Mouse (Mus musculus): ENCODE data around the gene Ccnd3. TPM values are rescaled to one million over a fixed set of nuclear protein-coding genes. Genes with fewer than 3 reads are reported as not detected.
A peak's percentile ranks its signal among the peaks of the same experiment; 100 is the strongest.
"Not testable (repeated sequence)": the region's sequence is repeated elsewhere in the genome, so short reads cannot be mapped to it uniquely, and the experiment has no call there.

Gene Ccnd3
- total RNA-seq, 1 experiment from 2014 or later: 248 TPM

DNA sequence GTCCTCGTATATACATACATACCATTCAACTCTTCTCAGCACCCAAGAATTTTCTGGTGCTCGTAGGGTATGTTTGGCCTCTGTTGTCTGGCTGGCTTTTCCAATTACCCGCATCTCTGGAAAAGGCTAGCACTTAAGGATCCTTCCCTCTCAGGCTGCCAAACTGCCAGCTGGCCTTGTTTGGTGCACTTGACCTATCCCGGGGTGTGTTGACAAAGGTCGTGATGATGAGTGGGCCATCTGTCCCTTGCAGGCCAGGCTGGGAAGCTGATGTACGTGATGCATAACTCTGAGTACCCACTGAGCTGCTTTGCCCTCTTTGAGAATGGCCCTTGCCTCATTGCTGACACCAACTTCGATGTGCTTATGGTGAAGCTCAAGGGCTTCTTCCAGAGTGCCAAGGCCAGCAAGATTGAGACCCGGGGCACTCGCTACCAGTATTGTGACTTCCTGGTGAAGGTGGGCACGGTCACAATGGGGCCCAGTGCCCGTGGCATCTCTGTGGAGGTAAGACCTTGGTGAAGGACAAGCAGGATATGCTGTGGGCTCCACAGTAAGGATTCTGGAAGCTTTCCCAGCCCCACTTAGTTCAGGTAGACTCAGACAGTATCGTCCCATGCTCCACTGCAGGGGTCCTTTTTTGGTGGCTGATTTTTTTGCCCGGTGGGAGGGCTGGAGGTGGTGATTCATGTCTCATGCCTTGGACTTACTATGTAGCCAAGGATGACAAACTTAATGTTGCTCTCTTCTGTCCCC lies 113.9 kb downstream of the Ccnd3 start:
- DNase-seq: no peak

DNA sequence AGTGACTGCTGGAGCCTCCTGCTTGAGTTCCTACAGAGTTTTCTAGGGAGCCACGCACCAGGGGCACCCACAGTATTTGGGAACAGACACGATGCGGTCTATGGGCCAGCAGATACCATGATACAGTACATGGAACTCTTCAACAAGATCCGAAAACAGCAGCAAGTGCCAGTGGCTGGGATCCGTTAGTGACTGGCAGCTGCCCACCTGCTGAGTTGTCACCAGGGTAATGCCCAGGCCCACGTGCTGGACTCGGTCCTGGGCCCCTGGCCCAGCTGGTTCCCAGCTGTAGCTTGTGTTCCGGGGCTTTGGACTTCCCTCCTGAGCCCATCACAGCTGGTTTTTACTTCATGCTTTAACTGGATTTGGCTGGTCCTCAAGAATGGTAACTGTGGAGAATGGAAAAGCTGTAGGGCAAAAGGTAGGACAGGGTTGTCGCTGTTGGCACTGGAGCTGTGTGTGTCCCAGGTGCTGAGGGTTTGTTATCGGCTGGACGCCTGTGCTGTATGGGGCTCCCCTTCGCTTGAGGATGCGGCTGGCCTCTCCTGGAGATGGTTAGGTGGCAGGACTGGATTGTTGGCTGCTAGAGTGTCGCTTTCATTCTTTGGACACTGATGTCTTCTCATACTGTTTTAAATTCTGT lies 118.2 kb downstream of the Ccnd3 start:
- no peak for DNase-seq

DNA sequence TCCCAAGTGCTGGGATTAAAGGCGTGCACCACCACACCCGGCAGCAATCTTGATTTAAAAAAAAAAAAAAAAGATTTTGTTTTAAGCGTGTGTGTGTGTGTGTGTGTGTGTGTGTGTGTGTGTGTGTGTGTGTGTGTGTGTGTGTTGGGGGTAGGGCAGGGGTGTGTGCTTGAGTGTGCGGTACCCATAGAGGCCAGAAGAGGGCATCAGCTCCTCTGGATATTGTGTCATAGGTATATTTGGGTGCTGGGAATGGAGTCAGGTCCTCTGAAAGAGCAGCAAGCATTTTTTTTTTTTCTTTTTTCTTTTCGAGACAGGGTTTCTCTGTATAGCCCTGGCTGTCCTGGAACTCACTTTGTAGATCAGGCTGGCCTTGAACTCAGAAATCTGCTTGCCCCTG lies 119.7 kb downstream of the Ccnd3 start:
- not testable (repeated sequence) for DNase-seq

DNA sequence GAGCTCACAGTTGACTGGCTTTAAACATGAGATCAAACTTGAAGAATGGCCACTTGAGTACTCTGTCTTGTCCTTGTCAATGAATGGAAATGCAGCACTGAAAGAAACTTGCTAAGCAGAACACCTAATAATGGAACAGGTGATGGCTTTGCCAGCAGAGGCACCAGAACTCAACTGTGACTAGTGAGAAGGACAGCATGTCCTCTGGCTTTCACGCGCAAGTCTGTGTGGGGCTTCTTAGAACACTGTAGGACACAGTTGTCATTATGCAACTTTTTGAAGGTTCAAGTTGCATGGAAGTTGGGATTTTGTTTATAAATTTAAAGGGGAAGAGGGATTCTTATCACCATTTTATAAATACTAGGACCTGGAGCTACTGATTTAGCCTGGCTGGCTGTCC lies 120.2 kb downstream of the Ccnd3 start:
- DNase-seq: no peak

DNA sequence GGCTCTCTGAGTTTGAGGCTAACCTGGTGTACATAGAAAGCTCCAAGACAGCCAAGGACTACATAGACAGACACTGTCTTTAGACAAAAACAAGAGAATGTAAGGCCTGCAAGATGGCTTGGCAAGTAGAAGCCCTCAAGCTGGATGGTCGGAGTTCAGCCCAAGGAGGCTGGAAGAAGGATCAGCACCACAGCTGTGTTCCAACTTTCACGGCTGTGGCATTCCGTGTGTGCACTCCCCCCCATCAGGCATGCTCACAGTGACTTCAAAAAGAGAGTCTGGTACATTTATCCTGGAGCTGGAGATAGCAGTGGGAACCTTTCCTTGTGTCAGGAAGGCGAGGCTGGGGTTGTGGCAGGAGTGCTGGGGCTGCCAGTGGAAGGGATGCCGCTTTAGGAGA lies 121.2 kb downstream of the Ccnd3 start:
- no peak for DNase-seq

DNA sequence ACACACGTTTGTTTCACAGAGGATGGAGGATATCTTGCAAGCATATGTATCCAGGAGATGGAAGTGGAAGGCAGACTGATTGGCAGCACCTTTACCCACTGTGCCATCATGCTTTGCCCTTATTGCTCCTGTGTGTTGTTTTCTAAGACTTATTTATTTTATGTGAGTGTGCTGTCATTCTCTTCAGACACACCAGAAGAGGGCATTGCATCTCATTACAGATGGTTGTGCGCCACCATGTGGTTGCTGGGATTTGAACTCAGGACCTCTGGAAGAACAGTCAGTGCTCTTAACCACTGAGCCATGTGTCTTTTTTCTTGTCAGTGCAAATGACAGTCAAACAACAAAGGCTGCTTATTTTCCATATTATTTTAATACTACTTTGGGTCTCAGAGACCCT lies 122.9 kb downstream of the Ccnd3 start:
- DNase-seq: no peak

DNA sequence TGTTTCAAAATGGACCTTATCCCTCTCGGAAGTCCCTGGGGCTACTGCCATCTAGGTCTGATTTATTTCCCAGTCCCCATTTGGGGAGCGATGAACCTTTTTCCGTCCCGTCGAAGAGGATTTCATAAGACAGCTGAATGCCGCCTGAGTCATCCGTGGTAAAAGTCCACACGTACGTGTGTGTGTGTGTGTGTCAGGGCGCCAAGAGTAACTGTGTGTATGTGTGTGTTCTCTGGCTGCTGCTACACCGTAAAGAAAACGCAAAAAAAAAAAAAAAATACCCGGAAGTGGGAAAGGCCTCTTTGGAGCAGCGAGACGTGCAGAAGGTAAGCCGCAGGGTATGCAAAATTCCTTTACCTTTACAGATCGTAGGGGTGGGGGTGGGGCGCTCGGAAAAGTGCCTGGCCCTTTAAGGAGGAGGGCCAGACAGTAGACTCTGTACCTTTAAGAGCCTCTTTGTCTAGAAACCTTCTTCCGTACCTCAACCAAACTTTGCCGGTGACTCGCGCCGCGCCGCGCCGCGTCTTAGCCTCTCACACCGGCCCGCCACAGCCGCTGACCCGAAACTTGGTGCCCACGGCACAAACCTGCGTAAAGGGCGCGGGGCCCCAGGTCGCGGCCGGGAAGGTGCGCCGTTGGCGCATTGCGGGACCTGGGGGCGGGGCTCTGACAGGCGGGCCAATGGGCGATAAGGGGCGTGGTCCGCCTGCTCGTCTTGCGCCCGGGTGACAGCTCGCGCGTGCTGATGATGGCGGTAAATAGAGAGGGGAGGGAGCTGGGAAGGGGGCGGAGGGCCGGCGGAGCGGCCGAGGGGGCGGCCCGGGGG lies 124.2 kb downstream of the Ccnd3 start:
- DNase-seq: peak; percentile 98

DNA sequence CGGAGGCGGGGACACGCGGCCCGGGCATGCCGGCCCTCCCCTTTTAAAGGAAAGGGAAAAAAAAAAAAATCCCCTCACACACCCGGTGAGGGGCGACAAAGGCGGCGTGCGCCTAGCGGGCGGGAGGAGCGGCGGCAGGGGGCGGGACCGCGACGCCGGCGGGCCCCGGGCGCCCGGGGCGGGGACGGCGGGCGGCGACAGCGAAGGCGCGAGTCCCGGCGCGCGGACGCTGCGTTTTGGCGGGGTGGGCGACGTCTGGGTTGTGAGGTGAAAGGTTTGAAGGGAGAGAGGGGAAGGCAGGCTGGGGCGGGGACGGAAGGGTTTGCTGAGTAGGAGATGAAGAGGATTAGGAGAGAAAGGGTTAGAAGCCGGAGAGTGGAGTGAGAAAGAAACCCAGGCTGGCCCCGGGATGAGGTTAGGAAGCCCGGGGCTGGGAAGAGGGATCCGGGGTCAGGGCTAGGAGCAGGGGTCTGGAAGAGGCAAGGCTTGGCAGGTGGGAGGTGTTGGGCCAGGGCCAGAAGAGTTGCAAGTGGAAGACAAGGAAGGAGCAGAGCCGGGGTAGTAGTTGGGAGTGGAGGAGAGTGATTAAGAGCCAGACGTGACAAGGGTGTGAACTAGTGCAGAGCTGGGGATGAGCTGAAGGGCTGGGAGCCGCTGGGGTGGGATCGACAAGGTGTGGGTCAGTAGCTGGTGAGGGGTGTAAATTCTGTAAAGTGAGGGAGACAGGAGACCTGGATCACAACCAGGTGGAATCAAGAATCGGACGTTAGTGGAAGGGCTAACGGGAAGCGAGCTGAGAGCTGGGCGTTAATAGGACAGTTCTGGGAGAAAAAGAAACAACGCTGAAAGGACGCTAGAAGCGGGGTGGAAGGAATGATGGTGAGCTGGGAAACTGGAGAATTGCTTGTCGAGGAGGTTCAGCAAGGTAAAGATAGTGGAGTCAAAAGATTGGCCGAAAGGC lies 125.1 kb downstream of the Ccnd3 start:
- DNase-seq: no peak

DNA sequence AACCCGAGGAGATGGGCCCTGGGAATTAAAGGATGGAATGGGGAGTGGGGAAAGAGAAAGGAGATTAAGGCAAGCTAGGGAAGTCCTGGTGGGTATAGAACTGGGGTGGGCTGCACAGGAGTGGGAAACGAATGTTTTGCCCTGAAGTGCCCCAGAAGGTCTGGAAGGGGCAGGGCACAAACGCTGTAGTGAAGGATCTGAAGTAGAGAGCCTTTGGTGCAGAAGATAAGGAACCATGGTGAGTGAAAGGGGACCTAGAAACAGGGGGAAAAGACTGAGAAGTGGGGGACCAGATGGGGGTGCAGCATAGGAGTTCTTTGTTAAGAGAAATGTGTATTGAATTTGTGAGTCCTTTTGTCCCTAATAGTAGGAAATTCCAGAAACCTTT lies 125.8 kb downstream of the Ccnd3 start, which contains the start of gene Usp49:
Usp49 (plus strand) TSS at position 13 of the 388 bp plus-strand sequence.
- no peak for DNase-seq

DNA sequence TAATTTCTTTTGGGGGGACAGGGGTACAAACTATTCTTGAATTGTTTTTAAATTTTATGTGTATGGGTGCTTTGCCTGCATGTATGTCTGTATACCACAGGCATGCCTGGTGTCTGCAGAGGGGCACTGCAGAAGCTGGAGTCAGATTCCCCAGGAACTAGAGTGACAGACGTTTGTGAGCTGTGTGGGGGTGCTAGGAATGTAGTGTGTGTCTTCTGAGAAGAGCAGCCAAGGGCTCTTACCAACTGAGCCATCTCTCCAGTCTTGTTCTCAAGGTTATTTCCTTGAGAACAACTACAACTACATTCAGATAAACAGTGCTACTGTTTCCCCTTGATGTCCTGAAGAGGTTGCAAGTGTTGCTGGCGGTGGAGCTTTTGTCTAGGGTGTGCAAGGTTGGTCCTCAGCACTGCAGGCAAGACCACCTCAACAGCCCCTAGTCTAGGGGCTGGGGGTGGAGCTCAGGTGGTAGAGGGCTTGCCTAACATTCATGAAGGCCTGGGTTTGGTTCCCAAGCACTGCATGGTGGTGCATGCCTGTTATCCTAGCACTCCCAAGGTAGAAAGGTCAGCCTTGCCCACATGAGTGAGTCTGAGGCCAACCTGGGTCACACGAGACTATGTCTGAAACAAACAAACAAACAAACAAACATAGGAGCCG lies 127.5 kb downstream of the Ccnd3 start:
- DNase-seq: no peak

DNA sequence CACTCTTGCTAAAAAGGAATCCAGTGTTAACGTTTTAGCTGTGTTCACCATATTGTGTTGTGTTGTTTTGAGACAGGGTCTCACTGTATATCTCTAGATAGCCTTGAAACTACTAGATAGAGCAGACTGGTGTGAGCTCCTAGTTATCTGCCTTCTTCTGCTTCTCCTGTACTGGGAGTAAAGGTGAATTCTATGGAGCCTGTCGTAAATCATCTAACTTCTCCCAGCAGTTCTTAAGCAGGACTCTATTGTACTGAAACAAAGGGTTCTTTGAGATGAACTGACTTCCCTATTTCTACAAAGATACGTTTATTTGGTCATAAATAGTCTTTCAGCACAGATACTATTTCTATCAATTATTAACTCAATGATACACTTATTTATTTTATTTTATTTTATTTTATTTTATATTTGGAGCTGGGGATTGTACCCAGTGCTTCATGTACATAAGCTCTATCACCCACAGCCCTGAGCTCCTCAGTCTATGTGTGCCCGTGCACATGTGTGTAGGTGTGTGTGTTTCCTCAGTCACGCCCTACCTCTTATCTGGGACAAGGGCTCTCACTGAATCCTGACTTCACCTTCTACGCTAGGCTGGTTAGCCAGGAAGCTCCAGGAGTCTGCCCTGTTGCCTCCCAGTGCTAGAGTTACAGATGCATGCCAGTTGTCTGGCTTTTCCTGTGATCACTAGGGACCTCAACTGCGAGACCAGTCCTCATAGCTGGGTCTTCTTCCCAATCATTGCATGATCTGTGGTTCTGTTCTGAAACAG lies 129.3 kb downstream of the Ccnd3 start:
- DNase-seq: no peak

DNA sequence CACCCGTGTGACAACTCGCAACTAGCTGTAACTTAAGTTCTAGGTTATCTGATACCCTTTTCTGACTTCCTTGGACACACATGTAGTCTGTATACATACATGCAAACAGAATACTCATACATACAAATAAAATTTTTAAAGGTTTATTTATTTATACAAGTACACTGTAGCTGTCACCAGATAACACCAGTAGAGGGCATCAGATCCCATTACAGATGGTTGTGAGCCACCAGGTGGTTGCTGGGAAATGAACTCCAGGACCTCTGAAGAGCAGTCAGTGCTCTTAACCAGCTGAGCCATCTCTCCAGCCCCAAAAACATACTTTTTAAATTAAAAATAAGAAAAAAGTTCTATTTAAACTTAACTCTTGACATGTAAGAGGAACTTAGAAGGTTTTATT lies 138.1 kb downstream of the Ccnd3 start:
- no peak for DNase-seq

DNA sequence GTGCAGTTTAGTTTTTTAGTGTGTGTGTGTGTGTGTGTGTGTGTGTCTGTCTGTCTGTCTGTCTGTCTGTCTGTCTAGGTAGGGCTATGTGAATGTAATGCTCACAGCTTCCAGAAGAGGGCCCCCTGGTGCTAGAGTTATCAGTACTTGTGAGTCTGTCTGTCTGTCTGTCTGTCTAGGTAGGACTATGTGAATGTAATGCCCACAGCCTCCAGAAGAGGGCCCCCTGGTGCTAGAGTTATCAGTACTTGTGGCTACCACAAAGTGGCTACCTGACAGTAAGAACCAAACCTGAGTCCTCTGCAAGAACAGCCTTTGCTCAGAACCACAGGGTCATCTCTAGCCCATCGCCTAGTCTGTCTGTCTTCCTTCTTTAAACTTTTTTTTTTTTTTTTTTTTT lies 141.8 kb downstream of the Ccnd3 start:
- DNase-seq: peak; percentile 77

DNA sequence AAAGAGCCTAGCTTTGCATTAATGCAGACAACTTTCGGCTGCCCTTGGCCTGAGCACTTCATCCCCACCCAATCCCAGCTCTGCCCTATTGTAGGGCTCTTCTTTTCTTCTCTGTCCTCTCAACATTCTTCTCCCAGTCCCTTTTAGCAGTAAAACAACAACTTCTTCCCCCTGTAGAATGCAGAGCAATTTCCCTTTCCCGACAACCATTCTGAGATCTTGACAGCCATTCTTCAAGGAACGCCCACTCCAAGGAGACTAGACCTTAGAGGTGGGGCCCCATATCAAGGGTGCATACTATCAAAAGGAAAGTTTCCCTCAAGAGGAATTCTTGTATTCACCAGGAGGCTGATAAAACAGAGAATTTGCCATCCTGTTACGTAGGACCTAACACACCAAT lies 144.1 kb downstream of the Ccnd3 start:
- no peak for DNase-seq

Other genes starting within 250 kb of the Ccnd3 start
- gene Mrps10, start 136.2 kb upstream of the Ccnd3 start, total RNA-seq (2021): 45.8 and 49.4 TPM in 2 replicates
- gene Guca1b, start 119.7 kb upstream of the Ccnd3 start, total RNA-seq (2021): 0.79 and 1.0 TPM in 2 replicates
- gene Guca1a, start 104.5 kb upstream of the Ccnd3 start, total RNA-seq (2021): 1.1 TPM in 2 replicates
- 1.4 and 1.7 TPM in 2 replicates for gene AI661453, start 68.4 kb upstream of the Ccnd3 start, total RNA-seq (2021)
- 0.82 TPM in 1 of 2 replicates, not detected in the other for gene 1700001C19Rik, start 67.7 kb upstream of the Ccnd3 start, total RNA-seq (2021)
- gene Taf8, start 2.8 kb upstream of the Ccnd3 start, total RNA-seq (2021): 22.9 and 23.9 TPM in 2 replicates
- 19.7 and 21.6 TPM in 2 replicates for gene Bysl, start 106.4 kb downstream of the Ccnd3 start, total RNA-seq (2021)
- gene Med20, start 106.5 kb downstream of the Ccnd3 start, total RNA-seq (2021): 39.3 and 39.8 TPM in 2 replicates
- 3.0 and 3.3 TPM in 2 replicates for gene Gm20517, start 106.5 kb downstream of the Ccnd3 start, total RNA-seq (2021)
- 6.8 and 7.8 TPM in 2 replicates for gene Usp49, start 125.6 kb downstream of the Ccnd3 start, total RNA-seq (2021)
- gene Tomm6, start 183.3 kb downstream of the Ccnd3 start, total RNA-seq (2021): 196 and 198 TPM in 2 replicates
- gene Frs3, start 184.0 kb downstream of the Ccnd3 start, total RNA-seq (2021): 3.8 and 4.8 TPM in 2 replicates
- 0.90 and 1.4 TPM in 2 replicates for gene Gm21981, start 189.4 kb downstream of the Ccnd3 start, total RNA-seq (2021)
- gene Prickle4, start 189.7 kb downstream of the Ccnd3 start, total RNA-seq (2021): 4.5 and 4.8 TPM in 2 replicates
- not detected in 2 replicates for gene Pgc, start 221.8 kb downstream of the Ccnd3 start, total RNA-seq (2021)
- gene Tfeb, start 232.0 kb downstream of the Ccnd3 start, total RNA-seq (2021): 18.9 and 22.3 TPM in 2 replicates